Mouse (Mus musculus): Measurements from ENCODE around the gene Tstd1. TPM values are rescaled to one million over a fixed set of nuclear protein-coding genes. Genes with fewer than 3 reads are reported as not detected.

Gene Tstd1
- total RNA-seq (2012; rRNA removed) (0.49 and 0.50 TPM in 2 replicates), polyA plus RNA-seq (2012; ENCODE audit: insufficient read depth in 1 of 2, insufficient read length in 2 of 2, low read depth in 1 of 2, low replicate concordance in 2 of 2, missing spikeins in 1 of 2) (1 to 10 TPM in 1 of 2 experiments, not detected in 1; 1.4 TPM)

- Histone ChIP-seq H3K4me1 (ENCODE audit: control insufficient read depth in 1 of 2, insufficient read depth in 2 of 2, low read length in 2 of 2) (peaks cover 0 to 6% of the 10 kb centered on the region in 2 experiments; a peak in 1 of 4 replicates), H3K9ac (ENCODE audit: control insufficient read depth, low read depth, low read length, poor library complexity, severe bottlenecking) (no peak within 1 kb of the TSS), H3K27me3 (ENCODE audit: control insufficient read depth in 1 of 2, insufficient read depth in 2 of 2, low read length in 2 of 2) (no peaks in the 10 kb centered on the region), H3K4me3 (ENCODE audit: control insufficient read depth in 1 of 2, insufficient read depth in 1 of 2, low read depth in 2 of 2, low read length in 2 of 2) (no peak within 1 kb of the TSS), H3K79me2 (ENCODE audit: control insufficient read depth, insufficient read depth, low read length, poor library complexity) (peaks cover 7% of the 10 kb centered on the region), H3K27ac (ENCODE audit: control insufficient read depth, low read depth, low read length) (no peak within 1 kb of the TSS), H3K36me3 (ENCODE audit: control insufficient read depth in 1 of 2, insufficient read depth in 2 of 2, low read length in 2 of 2) (peaks cover 1 to 12% of the 10 kb centered on the region in 2 experiments; a peak in 3 of 4 replicates), H3K9me3 (replicated peaks; ENCODE audit: insufficient read depth, low read length) (no peaks in the 10 kb centered on the region)
- no peak for DNase-seq (ENCODE audit: low read depth, low spot score)
- TF ChIP-seq ZNF384 (IDR thresholded peaks at IDR 0.05; ENCODE audit: low read depth, low read length) = peak; percentile 58; the same call in 1 of the 2 replicates
- TF ChIP-seq MYB (IDR thresholded peaks at IDR 0.05; ENCODE audit: low read depth, low read length) = no peak
These were observed at the start of gene Tstd1 for GRCm38 (mm10) chr1:171418660-171419059. Gene Tstd1 (plus strand): TSS chr1:171418872.

DNA sequence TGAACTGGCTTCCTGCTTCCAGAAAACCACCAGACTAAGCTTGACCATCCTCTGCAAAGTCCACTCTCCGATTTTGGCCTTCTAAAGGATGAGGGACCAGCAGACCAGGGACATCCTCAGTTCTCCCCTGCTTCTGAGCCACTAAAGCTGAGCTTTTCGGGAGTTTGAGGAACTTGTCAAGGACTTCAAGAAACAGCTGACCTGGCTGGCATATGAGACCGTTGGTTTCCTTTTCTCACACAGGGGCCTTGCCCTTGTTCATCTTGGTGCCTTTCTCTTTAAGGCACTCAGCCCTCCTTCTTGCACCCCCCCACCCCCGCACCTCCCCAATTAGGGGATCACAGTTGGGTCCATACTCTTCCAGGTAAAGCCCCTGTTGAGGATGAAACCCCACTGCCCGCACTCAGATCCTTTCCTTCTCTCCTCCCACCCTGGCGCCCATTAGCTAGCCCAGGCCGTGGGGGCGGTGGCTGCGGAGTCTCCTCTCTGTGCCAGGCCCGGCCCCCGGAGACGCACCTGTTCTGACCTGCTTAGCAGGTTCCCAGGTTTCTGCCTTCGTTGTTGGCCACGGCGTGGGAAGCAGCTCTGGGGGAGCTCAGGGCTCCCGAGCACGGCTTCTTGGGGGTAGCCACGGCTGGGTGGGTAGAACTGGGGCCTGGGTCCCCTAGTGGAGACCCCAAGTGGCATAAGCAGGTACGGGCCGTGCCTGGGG, 48.7 kb upstream of the Tstd1 start, which contains the start of gene Nectin4:
Gene Nectin4 (plus strand): TSS at position 255 of the 712 bp plus-strand sequence.
- no peak for DNase-seq (ENCODE audit: low read depth, low spot score)
- Histone ChIP-seq H3K79me2 (ENCODE audit: control insufficient read depth, insufficient read depth, low read length, poor library complexity) (no peaks in the 10 kb centered on the region), H3K4me1 (ENCODE audit: control insufficient read depth in 1 of 2, insufficient read depth in 2 of 2, low read length in 2 of 2) (peaks cover 2 to 3% of the 10 kb centered on the region in 2 experiments; a peak in 2 of 4 replicates), H3K27ac (ENCODE audit: control insufficient read depth, low read depth, low read length) (no peak within 1 kb of the TSS), H3K27me3 (ENCODE audit: control insufficient read depth in 1 of 2, insufficient read depth in 2 of 2, low read length in 2 of 2) (no peaks in the 10 kb centered on the region), H3K36me3 (ENCODE audit: control insufficient read depth in 1 of 2, insufficient read depth in 2 of 2, low read length in 2 of 2) (peaks cover 0 to 3% of the 10 kb centered on the region in 2 experiments; a peak in 2 of 4 replicates), H3K9ac (ENCODE audit: control insufficient read depth, low read depth, low read length, poor library complexity, severe bottlenecking) (no peak within 1 kb of the TSS), H3K4me3 (ENCODE audit: control insufficient read depth in 1 of 2, insufficient read depth in 1 of 2, low read depth in 2 of 2, low read length in 2 of 2) (no peak within 1 kb of the TSS), H3K9me3 (replicated peaks; ENCODE audit: insufficient read depth, low read length) (no peaks in the 10 kb centered on the region)
- TF ChIP-seq ZNF384 (IDR thresholded peaks at IDR 0.05; ENCODE audit: low read depth, low read length) = no peak
- TF ChIP-seq MAFK (IDR thresholded peaks at IDR 0.05; ENCODE audit: borderline replicate concordance, low read depth, low read length) = no peak
- no peak for TF ChIP-seq MAZ (IDR thresholded peaks at IDR 0.05; ENCODE audit: low read depth, low read length)
- TF ChIP-seq USF1 (IDR thresholded peaks at IDR 0.05; ENCODE audit: low read depth, low read length) = no peak
- no peak for TF ChIP-seq TBP (IDR thresholded peaks at IDR 0.05; ENCODE audit: low read depth, low read length)
- TF ChIP-seq MYC (IDR thresholded peaks at IDR 0.05; ENCODE audit: low read depth, low read length) = no peak
- no peak for TF ChIP-seq JUND (IDR thresholded peaks at IDR 0.05; ENCODE audit: low read depth, low read length)

DNA sequence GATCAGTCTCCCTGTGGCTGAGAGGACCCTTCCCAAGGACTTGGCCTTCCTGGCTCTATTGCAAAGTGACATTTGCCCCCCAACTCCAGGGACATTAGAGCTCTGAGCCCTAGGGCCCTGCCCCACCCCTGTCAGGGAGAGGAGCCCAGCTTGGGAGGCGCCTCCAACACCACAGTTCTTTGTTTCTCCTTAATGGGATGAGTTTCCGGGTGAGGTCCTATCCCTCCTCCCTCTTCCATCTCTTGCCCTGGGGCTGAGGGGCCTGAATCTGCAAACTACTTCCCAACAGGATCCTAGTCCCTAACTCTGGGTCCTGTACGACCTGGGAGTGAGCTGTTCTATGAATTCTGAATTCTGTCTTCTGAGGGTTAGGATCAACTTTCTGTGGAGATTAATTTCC, 45.8 kb upstream of the Tstd1 start:
- H3K4me1 ChIP-seq (ENCODE audit: control insufficient read depth in 1 of 2, insufficient read depth in 2 of 2, low read length in 2 of 2) = peaks cover 2 to 3% of the 10 kb centered on the region in 2 experiments; a peak in 2 of 4 replicates

More for the DNA sequence above, 45.8 kb upstream of the Tstd1 start:
- no peaks in the 10 kb centered on the region for H3K9me3 ChIP-seq (replicated peaks; ENCODE audit: insufficient read depth, low read length)
- H3K27ac ChIP-seq (ENCODE audit: control insufficient read depth, low read depth, low read length) = no peak overlapping the region
- H3K27me3 ChIP-seq (ENCODE audit: control insufficient read depth in 1 of 2, insufficient read depth in 2 of 2, low read length in 2 of 2) = no peaks in the 10 kb centered on the region
- no peak overlapping the region for H3K9ac ChIP-seq (ENCODE audit: control insufficient read depth, low read depth, low read length, poor library complexity, severe bottlenecking)
- H3K4me3 ChIP-seq (ENCODE audit: control insufficient read depth in 1 of 2, insufficient read depth in 1 of 2, low read depth in 2 of 2, low read length in 2 of 2) = no peak overlapping the region
- TF ChIP-seq RAD21 (IDR thresholded peaks at IDR 0.05; ENCODE audit: low read depth, low read length) (no peak), MAFK (IDR thresholded peaks at IDR 0.05; ENCODE audit: borderline replicate concordance, low read depth, low read length) (no peak), E2F4 (IDR thresholded peaks at IDR 0.05; ENCODE audit: borderline replicate concordance, low read depth, low read length) (no peak), GATA1 (IDR thresholded peaks at IDR 0.05; ENCODE audit: low read depth, low read length) (no peak), CHD1 (IDR thresholded peaks at IDR 0.05; ENCODE audit: low read depth, low read length) (no peak), TCF12 (IDR thresholded peaks at IDR 0.05; ENCODE audit: low read depth, low read length) (no peak), CTCF (IDR thresholded peaks at IDR 0.05 in 2 of 3, conservative IDR thresholded peaks at IDR 0.05 in 1 of 3; ENCODE audit: control insufficient read depth in 1 of 3, insufficient read depth in 1 of 3, low read depth in 2 of 3, low read length in 3 of 3, poor library complexity in 1 of 3, severe bottlenecking in 1 of 3) (no peak), MAX (IDR thresholded peaks at IDR 0.05; ENCODE audit: low read length) (no peak), MYC (IDR thresholded peaks at IDR 0.05; ENCODE audit: low read depth, low read length) (no peak), ZMIZ1 (IDR thresholded peaks at IDR 0.05; ENCODE audit: low read depth, low read length) (no peak), TAL1 (IDR thresholded peaks at IDR 0.05; ENCODE audit: low read length) (no peak)
- DNase-seq (ENCODE audit: low read depth, low spot score) = no peak
- H3K79me2 ChIP-seq (ENCODE audit: control insufficient read depth, insufficient read depth, low read length, poor library complexity) = no peaks in the 10 kb centered on the region
- H3K36me3 ChIP-seq (ENCODE audit: control insufficient read depth in 1 of 2, insufficient read depth in 2 of 2, low read length in 2 of 2) = peaks cover 0 to 3% of the 10 kb centered on the region in 2 experiments; a peak in 2 of 4 replicates
